Mouse (Mus musculus) limb, embryonic 12.5 days (tissue): Measurements from ENCODE around the gene Rapgef4. TPM values are rescaled to one million over a fixed set of nuclear protein-coding genes. Genes with fewer than 3 reads are reported as not detected.
A peak's percentile ranks its signal among the peaks of the same experiment; 100 is the strongest.

Experiments
- ATAC-seq: fragments of 200-750 bp; cut with Nextera tagmentation; 2 replicates; pipeline ENCODE4 v1.8.0; 2017; ENCODE audit warnings: low read depth, moderate TSS enrichment; ENCODE audit not compliant: insufficient number of reproducible peaks, insufficient read depth, low FRiP score, low TSS enrichment
- H3K27ac ChIP-seq: fragments of 300-500 bp; sonication (generic); 2 replicates; pipeline ENCODE4 v1.5.1; 2016; ENCODE audit warnings: mild to moderate bottlenecking, moderate library complexity
- H3K27me3 ChIP-seq: fragments of 300-500 bp; sonication (generic); 2 replicates; pipeline ENCODE4 v1.6.1; 2016; ENCODE audit warnings: mild to moderate bottlenecking, moderate library complexity
- H3K36me3 ChIP-seq: fragments of 300-500 bp; sonication (generic); 2 replicates; pipeline ENCODE4 v1.6.1; 2016; ENCODE audit warnings: mild to moderate bottlenecking, moderate library complexity
- H3K4me1 ChIP-seq: fragments of 300-500 bp; sonication (generic); replicated peaks from 2 replicates; pipeline ENCODE4 v1.6.1; 2016
- H3K4me2 ChIP-seq: fragments of 300-500 bp; sonication (generic); 2 replicates; pipeline ENCODE4 v1.6.1; 2016; ENCODE audit warnings: mild to moderate bottlenecking, moderate library complexity
- H3K4me3 ChIP-seq: fragments of 300-500 bp; sonication (generic); replicated peaks from 2 replicates; pipeline ENCODE4 v1.5.1; 2016; ENCODE audit warnings: mild to moderate bottlenecking
- H3K9ac ChIP-seq: fragments of 300-500 bp; sonication (generic); replicated peaks from 2 replicates; pipeline ENCODE4 v1.6.1; 2016; ENCODE audit warnings: mild to moderate bottlenecking, moderate library complexity
- H3K9me3 ChIP-seq: fragments of 300-500 bp; sonication (generic); 2 replicates; pipeline ENCODE4 v1.6.1; 2016; ENCODE audit warnings: mild to moderate bottlenecking, moderate library complexity
- WGBS: fragments of 180-500 bp; shearing (Covaris S2); methylation state at CpG from one replicate; pipeline ENCODE4 v1.1.7; 2016; 5-methylcytosine and 5-hydroxymethylcytosine counted together
- polyA plus RNA-seq: library from polyadenylated mRNA; unstranded; fragments of >200 nt; fragmentation: Nextera tagmentation; extraction: Ambion mirVana; gene quantifications from 2 replicates; pipeline ENCODE4 v1.2.1, GENCODE M21; 2016

The Rapgef4 gene
- polyA plus RNA-seq, 1 experiment from 2014 or later, result 2.1 TPM

DNA sequence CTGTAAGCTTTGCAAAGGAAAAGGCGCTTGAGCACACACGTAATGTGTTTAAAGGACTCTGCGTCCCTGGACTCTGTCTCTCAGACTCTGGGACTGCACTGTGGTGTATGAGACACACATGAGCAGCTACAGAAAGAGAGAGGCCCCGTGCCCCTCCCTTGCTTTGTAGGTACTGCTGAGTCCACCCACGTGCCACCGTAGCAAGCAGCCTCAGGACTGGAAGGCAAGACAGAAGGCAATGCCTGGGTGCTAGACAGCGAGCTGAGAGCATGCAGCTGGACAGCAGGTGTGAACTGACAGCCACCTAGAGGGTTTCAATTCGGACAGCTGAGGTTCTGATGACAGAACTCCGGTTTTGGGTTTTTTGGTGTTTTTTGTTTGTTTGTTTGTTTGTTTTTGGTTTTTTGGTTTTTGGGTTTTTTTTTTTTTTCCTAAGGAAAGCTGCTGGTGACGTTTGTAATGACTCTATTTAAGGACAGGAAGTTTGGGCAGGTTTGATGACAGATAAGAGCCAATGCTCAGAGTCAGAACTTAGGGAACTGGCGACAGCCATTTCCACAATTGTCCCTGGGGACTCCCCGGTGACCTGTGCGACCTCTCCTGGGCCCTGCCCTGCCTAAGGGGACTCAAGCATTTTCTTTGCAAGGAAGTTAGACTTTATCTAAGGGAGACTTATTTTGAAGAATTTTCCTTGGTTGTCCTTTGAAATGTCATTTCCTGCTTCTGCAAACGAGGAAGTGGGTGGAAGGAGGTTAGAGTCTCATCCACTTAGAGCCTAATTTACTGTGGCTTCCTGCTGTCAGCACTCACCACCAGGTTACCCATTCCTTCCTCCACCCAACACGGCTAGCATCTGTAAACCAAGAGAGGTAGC, 136.3 kb downstream of the Rapgef4 start:
- Histone ChIP-seq H3K4me1 (0 out of 2 replicates have a peak, but pooled peaks cover 7% of the 10 kb centered on the region), H3K9ac (no peak overlapping the region), H3K36me3 (no peaks in the 10 kb centered on the region), H3K27me3 (no peaks in the 10 kb centered on the region; the same call in 1 of the 2 replicates), H3K9me3 (no peaks in the 10 kb centered on the region), H3K4me3 (no peak overlapping the region), H3K4me2 (no peak overlapping the region), H3K27ac (no peak overlapping the region)
- 42% methylated on average over 15 of the region's 15 CpGs for WGBS
- ATAC-seq, result no peak

DNA sequence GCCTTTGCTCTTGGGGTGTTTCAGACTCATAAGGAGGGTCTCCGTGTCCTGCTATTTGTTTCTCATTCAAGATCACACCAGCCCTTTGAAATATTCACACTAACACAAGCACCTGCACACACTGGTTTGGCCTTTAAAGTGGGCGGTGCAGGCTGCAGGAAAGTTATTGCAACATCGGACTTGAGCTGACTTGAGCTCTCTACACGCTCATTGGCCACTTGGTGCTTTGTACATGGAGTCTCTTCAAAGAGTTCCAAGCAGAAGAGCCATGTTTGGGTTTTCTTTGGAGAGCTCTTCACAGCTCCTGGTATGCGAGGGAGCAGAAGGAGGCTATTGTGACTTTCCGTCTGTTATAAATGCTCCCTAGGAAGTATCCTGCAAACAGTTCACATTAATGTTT, 139.2 kb downstream of the Rapgef4 start:
- Histone ChIP-seq H3K9me3 (no peaks in the 10 kb centered on the region), H3K4me1 (peaks cover 19% of the 10 kb centered on the region), H3K4me3 (no peak overlapping the region), H3K27ac (no peak overlapping the region), H3K36me3 (no peaks in the 10 kb centered on the region), H3K4me2 (no peak overlapping the region), H3K27me3 (no peaks in the 10 kb centered on the region; the same call in 1 of the 2 replicates), H3K9ac (no peak overlapping the region)
- 90% methylated on average over 6 of the region's 6 CpGs for WGBS
- no peak for ATAC-seq

DNA sequence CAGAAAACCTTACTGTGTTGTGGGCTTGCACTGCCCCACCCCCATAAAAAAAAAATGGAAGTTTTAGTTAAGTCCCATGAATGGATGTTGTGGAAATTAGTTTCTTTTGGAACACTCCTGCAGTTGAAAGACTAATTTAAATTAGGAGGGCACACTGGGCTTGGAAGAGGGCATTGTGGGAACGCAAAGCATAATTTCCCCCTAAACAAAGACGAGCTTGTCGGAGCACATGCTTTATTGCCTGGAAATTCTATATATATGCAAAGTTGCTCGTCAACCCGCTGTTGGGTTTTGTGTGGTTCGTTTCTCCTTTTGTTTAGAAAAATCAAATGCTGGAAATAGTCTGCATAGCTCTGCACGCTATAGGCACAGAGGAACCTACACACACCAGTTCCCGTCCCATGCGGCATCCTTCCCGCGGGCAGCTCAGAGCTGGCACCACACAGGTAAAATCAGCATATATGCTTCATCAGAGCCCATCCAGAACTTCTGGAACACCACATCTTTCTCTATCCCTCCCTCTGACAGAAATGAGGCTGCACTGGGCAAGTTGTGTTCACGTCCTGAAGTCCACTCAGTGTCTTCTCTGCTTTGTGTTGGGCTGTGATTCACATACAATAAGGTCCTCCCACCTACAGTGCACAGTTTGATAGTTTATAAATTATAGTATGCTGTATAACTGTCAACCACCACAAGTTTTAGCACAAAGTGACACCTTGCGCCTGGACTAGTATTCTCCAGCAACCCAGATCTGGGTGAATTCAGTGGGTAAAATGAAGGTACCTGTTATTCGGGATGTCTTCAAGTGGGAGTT, 141.6 kb downstream of the Rapgef4 start:
- no peaks in the 10 kb centered on the region for H3K9me3 ChIP-seq
- no peak for ATAC-seq
- peaks cover 18% of the 10 kb centered on the region for H3K4me1 ChIP-seq
- H3K36me3 ChIP-seq, result no peaks in the 10 kb centered on the region
- no peak overlapping the region for H3K4me3 ChIP-seq
- WGBS, result 87% methylated on average over 14 of the region's 14 CpGs
- no peaks in the 10 kb centered on the region for H3K27me3 ChIP-seq
- 0 out of 2 replicates have a peak overlapping the region, but pooled peaks have one; percentile 24 for H3K27ac ChIP-seq
- no peak overlapping the region for H3K9ac ChIP-seq
- H3K4me2 ChIP-seq, result no peak overlapping the region

DNA sequence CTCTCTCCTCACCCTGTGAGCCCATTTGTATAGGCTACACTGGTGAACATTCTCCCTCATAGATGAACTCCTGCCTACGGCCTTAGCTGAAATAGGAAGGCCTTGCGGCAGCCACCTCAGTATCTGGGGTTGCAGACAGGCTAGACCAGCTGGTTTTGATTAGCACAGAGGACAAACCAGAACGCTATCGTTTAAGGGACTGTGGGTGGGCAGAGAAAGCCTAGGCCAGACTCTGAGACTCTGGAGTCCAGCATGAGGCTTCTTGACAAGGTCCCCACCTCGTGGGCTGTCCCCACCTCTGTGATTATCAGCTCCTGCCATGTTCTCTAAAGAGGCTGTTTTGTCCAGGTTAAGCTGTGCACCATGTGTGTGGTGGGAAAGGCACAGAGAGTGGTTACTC, 142.8 kb downstream of the Rapgef4 start:
- Histone ChIP-seq H3K4me2 (no peak overlapping the region), H3K27me3 (no peaks in the 10 kb centered on the region), H3K36me3 (no peaks in the 10 kb centered on the region), H3K9ac (no peak overlapping the region), H3K4me1 (peaks cover 12% of the 10 kb centered on the region), H3K4me3 (no peak overlapping the region), H3K27ac (0 out of 2 replicates have a peak overlapping the region, but pooled peaks have one; percentile 19), H3K9me3 (no peaks in the 10 kb centered on the region)
- no peak for ATAC-seq
- 14% methylated on average over 5 of the region's 5 CpGs for WGBS

DNA sequence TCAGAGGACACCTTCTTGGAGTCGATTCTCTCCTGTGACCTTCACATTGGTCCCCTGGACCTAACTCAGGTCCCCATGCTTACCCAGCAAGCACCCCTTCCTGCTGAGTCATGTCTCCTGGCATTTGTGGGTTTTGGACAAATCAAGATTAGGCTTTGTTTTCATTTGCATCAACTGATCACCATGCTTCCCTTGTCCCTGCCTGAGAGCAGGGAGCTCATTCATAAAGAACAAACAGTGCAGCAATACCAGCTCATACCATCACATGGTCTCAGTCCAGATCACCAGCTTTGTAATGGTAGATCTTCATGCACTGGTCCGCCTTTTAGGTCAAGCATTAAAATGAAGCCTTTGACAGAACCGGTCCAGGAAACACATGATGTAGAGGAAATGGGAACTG, 144.7 kb downstream of the Rapgef4 start:
- no peak overlapping the region for H3K4me2 ChIP-seq
- H3K9ac ChIP-seq, result no peak overlapping the region
- no peaks in the 10 kb centered on the region for H3K36me3 ChIP-seq
- no peaks in the 10 kb centered on the region for H3K9me3 ChIP-seq
- WGBS, result 85% methylated on average over 3 of the region's 3 CpGs
- H3K27me3 ChIP-seq, result no peaks in the 10 kb centered on the region
- no peak overlapping the region for H3K27ac ChIP-seq
- H3K4me3 ChIP-seq, result no peak overlapping the region
- H3K4me1 ChIP-seq, result peaks cover 12% of the 10 kb centered on the region
- ATAC-seq, result no peak

DNA sequence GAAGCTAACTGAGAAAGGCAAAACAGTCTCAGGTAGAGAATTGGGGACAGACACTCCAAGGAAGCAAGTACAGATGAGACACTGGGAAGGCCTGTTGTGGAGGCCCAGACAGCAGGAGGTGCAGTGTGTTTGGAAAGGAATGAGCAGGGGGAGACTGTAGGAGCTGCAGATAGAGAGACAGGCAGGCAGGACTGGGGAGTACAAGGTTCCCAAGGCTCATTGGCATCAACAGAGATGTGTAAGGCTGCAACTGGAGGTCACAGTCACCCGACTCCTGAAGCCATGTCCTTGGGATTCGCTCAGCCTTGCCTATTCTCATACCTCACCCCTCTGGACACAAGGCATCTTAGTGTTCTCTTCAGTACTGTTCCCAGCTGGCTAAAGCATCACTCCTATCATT, 145.4 kb downstream of the Rapgef4 start:
- Histone ChIP-seq H3K4me2 (no peak overlapping the region), H3K36me3 (no peaks in the 10 kb centered on the region), H3K9ac (no peak overlapping the region), H3K4me1 (peaks cover 12% of the 10 kb centered on the region), H3K4me3 (no peak overlapping the region), H3K27me3 (no peaks in the 10 kb centered on the region), H3K27ac (no peak overlapping the region), H3K9me3 (no peaks in the 10 kb centered on the region)
- no peak for ATAC-seq
- 82% methylated on average over 2 of the region's 2 CpGs for WGBS

DNA sequence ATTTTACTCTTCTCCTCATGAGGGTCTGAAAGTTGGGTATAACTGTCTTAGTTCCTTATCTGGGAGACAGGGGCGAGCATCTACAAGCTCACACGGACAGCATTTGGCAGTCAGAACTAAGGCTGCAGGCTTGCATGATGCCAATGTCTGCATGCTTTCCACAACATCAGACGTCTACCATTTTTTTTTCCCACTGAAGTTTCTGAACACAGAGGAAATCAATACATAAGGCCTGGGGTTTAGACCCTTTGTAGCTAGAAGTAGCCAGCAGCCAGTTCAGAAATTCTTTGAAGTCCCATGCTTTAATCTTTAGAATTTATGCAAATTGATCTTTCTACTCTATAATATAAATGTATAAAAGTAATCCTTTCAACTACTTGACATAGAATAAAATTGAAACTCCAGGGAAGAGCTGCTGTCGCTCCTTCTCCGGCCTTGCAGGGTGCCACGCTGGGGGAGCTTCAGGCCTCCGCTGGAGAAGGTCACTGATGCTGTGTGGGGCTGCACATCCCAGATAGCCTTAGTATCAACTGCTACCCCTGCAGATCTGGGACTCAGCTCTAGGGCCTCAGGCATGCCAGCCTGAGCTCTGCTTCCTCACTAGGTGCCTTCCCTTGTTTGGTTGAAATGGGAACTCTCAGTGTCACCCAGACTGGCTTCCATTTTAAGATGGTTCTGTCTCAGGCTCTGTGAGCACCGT, 148.7 kb downstream of the Rapgef4 start:
- WGBS, result 87% methylated on average over 8 of the region's 8 CpGs
- H3K4me2 ChIP-seq, result no peak overlapping the region
- H3K9me3 ChIP-seq, result no peaks in the 10 kb centered on the region
- no peak overlapping the region for H3K9ac ChIP-seq
- H3K27ac ChIP-seq, result no peak overlapping the region
- ATAC-seq, result no peak
- no peaks in the 10 kb centered on the region for H3K4me1 ChIP-seq
- H3K27me3 ChIP-seq, result no peaks in the 10 kb centered on the region
- no peak overlapping the region for H3K4me3 ChIP-seq
- no peaks in the 10 kb centered on the region for H3K36me3 ChIP-seq

DNA sequence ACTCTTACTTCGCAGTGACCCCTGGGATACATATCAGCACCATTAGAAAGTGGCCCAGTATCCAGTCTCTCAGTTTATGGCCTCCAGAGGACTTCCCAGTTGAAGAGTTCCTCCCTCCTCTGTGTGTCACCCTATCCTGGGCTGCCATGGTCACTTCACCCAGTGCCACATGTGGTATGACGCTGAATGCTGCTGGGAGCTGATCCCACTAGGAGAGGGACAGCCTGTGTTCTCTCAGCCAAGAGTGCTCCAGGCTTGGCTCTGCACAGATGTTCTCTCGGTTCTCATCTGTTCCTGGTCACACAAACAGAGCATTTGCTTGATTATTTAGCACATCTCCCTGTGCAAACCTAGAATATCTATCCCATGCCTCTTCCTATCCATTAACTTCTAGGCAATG, 151.2 kb downstream of the Rapgef4 start:
- Histone ChIP-seq H3K27me3 (no peaks in the 10 kb centered on the region), H3K27ac (no peak overlapping the region), H3K4me2 (no peak overlapping the region), H3K9me3 (no peaks in the 10 kb centered on the region), H3K4me1 (peaks cover 14% of the 10 kb centered on the region; the same call in 1 of the 2 replicates), H3K4me3 (no peak overlapping the region), H3K9ac (no peak overlapping the region), H3K36me3 (no peaks in the 10 kb centered on the region)
- no peak for ATAC-seq
- WGBS, result 87% methylated on average over 3 of the region's 3 CpGs

DNA sequence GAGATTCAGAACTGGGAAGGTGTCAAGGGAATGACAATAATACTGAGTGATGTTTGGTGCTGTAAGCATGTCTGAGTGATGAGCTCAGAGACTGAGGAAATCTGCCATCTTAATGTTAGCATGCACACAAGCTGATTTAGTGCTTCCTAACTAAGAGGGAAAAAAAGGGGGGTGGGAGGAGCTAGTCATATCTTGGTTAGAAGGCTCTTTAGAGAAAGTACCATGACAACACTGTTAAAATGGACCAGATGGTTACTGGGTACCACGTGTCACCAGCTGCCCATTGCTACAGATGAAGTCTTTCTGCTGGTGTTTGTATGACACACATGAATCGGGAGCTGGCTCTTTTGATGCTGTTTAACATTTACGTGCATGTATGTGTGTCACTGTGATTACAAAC, 155.0 kb downstream of the Rapgef4 start:
- Histone ChIP-seq H3K27ac (no peak overlapping the region), H3K9me3 (no peaks in the 10 kb centered on the region), H3K9ac (no peak overlapping the region), H3K4me1 (peaks cover 14% of the 10 kb centered on the region; the same call in 1 of the 2 replicates), H3K4me2 (no peak overlapping the region), H3K36me3 (no peaks in the 10 kb centered on the region), H3K27me3 (no peaks in the 10 kb centered on the region), H3K4me3 (no peak overlapping the region)
- 77% methylated on average over 3 of the region's 3 CpGs for WGBS
- no peak for ATAC-seq

DNA sequence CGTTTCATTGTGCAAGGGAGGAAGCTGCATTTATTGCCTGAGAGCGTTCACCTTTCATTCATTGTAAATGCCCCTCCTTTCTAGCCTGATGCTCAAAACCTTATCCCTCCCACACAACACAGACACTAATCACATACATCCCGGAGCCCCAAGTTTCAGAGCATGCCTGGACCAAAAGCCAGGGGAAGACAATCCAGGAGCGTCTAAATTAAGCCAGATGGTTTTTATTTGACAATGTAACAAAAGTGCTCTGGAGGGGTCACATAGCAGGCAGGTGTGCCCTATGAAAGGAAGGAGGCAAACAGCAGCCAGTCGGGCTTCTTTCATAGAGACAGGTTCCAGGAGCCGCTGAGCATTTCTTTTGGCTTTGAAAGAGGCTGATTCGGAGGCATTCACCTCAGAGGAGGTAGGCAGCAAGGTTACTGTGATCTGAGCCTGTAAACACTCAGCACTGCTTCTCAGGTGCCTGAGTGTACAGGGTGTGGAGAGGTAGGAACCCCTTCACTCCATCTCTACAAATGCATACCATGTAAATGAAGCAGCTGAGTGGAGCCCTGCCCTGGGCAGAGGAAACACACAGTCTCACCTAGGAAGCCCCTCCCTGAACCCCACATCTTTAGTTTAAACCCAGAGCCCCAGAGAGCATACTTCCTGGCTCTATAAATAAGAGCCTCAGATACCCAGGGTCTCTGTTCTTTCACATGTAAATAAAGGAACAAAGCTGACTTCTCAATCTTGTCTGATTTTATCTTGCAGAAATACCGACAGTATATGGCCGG, 155.6 kb downstream of the Rapgef4 start:
- H3K27ac ChIP-seq, result no peak overlapping the region
- WGBS, result 42% methylated on average over 9 of the region's 9 CpGs
- H3K4me1 ChIP-seq, result peaks cover 14% of the 10 kb centered on the region; the same call in 1 of the 2 replicates

More for the DNA sequence above, 155.6 kb downstream of the Rapgef4 start:
- no peak overlapping the region for H3K4me3 ChIP-seq
- H3K9me3 ChIP-seq, result no peaks in the 10 kb centered on the region
- H3K9ac ChIP-seq, result no peak overlapping the region
- no peaks in the 10 kb centered on the region for H3K36me3 ChIP-seq
- H3K4me2 ChIP-seq, result no peak overlapping the region
- ATAC-seq, result no peak
- no peaks in the 10 kb centered on the region for H3K27me3 ChIP-seq
